Mouse (Mus musculus) stomach, embryonic 14.5 days (tissue): ENCODE measurements around the gene Aco1. TPM values are rescaled to one million over a fixed set of nuclear protein-coding genes. Genes with fewer than 3 reads are reported as not detected.

Experiments
- ATAC-seq: fragments of 200-750 bp; cut with Nextera tagmentation; 2 replicates; pipeline ENCODE4 v1.8.0; 2017; ENCODE audit warnings: low read depth, moderate TSS enrichment; ENCODE audit not compliant: insufficient number of reproducible peaks, insufficient read depth, low FRiP score
- H3K27ac ChIP-seq: fragments of 300-500 bp; sonication (generic); 2 replicates; pipeline ENCODE4 v1.5.1; 2014; ENCODE audit warnings: mild to moderate bottlenecking, low read length, moderate library complexity, mixed read lengths
- H3K27me3 ChIP-seq: fragments of 300-500 bp; sonication (generic); 2 replicates; pipeline ENCODE4 v1.6.1; 2014; ENCODE audit warnings: low read length, control low read depth, mixed read lengths; ENCODE audit not compliant: control insufficient read depth, insufficient read depth
- H3K36me3 ChIP-seq: fragments of 300-500 bp; sonication (generic); 2 replicates; pipeline ENCODE4 v1.6.1; 2014; ENCODE audit warnings: mild to moderate bottlenecking, control low read depth, low read length, moderate library complexity, mixed read lengths; ENCODE audit not compliant: control insufficient read depth, insufficient read depth
- H3K4me1 ChIP-seq: fragments of 300-500 bp; sonication (generic); 2 replicates; pipeline ENCODE4 v1.6.1; 2014; ENCODE audit warnings: low read length, control low read depth, mixed read lengths; ENCODE audit not compliant: control insufficient read depth, insufficient read depth
- H3K4me2 ChIP-seq: fragments of 300-500 bp; sonication (generic); replicated peaks from 2 replicates; pipeline ENCODE4 v1.6.1; 2014; ENCODE audit warnings: low read depth, low read length, control low read depth
- H3K4me3 ChIP-seq: fragments of 300-500 bp; sonication (generic); 2 replicates; pipeline ENCODE4 v1.5.1; 2014; ENCODE audit warnings: low read depth, low read length, control low read depth
- H3K9ac ChIP-seq: fragments of 300-500 bp; sonication (generic); replicated peaks from 2 replicates; pipeline ENCODE4 v1.6.1; 2014; ENCODE audit warnings: low read depth, mild to moderate bottlenecking, control low read depth, low read length, moderate library complexity, mixed read lengths
- H3K9me3 ChIP-seq: fragments of 300-500 bp; sonication (generic); 2 replicates; pipeline ENCODE4 v1.6.1; 2016; ENCODE audit warnings: low read depth, low read length, control low read depth; ENCODE audit not compliant: control insufficient read depth
- WGBS: fragments of 180-500 bp; shearing (Covaris S2); extraction: QIAGEN DNeasy Blood & Tissue Kit; methylation state at CpG from one replicate; pipeline ENCODE4 v1.1.7; 2014; 5-methylcytosine and 5-hydroxymethylcytosine counted together
- polyA plus RNA-seq: library from polyadenylated mRNA; unstranded; fragments of >200 nt; fragmentation: Nextera tagmentation; extraction: Ambion mirVana; gene quantifications from 2 replicates; pipeline ENCODE4 v1.2.1, GENCODE M21; 2014

Aco1 gene
- polyA plus RNA-seq, 1 experiment from 2014 or later: 59.3 TPM

DNA sequence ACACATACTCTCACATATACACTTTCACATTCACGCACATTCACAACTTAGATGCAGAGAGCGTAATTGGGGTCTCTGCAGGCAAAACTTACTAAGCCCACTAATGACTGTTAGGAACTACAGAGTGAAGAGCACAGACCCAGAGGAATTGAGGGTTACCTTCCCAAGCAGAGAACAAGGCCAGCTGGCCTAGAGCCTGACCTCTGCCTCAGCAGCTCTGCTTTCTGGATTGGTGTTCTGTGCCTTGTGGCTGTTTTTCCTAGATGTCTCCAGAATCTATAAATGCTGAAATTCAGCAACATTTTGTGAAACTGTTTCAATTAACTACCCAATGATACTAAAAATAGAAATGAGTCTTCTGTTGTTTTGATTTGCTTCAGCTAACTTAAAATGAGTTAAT is 9.9 kb downstream of the Aco1 start:
- H3K4me2 ChIP-seq: no peak overlapping the region
- no peak for ATAC-seq

DNA sequence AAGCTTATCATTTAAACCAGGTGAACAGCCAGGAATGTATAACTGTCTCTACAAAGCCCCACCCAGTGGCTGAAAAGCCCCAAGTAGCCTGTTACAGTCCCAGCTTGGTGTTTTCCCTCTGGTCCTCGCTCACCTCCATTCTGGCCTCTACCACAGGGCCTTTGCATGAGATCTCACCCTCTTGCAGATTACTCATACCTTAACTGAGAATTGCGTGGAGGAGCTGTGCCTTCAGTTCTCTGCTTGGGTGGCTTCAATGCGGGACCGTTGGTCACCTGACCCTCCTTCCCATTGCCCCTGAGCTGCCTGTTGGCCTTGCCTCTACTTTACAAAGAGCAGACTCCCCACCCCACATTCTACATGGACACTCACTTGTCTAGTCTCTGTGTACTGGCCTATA is 10.6 kb downstream of the Aco1 start:
- H3K4me2 ChIP-seq: no peak overlapping the region
- H3K9ac ChIP-seq: no peak overlapping the region
- H3K9me3 ChIP-seq: no peaks in the 10 kb centered on the region
- H3K27me3 ChIP-seq: no peaks in the 10 kb centered on the region
- ATAC-seq: no peak
- H3K36me3 ChIP-seq: no peaks in the 10 kb centered on the region
- H3K27ac ChIP-seq: no peak overlapping the region
- peaks cover 19% of the 10 kb centered on the region; the same call in 1 of the 2 replicates for H3K4me1 ChIP-seq
- 91% methylated on average over 4 of the region's 4 CpGs for WGBS
- H3K4me3 ChIP-seq: no peak overlapping the region

More for the DNA sequence above, 9.9 kb downstream of the Aco1 start:
- Histone ChIP-seq H3K9me3 (no peaks in the 10 kb centered on the region), H3K9ac (no peak overlapping the region), H3K4me3 (no peak overlapping the region), H3K27me3 (no peaks in the 10 kb centered on the region), H3K27ac (no peak overlapping the region), H3K36me3 (no peaks in the 10 kb centered on the region), H3K4me1 (peaks cover 19% of the 10 kb centered on the region; the same call in 1 of the 2 replicates)
- WGBS: 97% methylated on average over 2 of the region's 2 CpGs

DNA sequence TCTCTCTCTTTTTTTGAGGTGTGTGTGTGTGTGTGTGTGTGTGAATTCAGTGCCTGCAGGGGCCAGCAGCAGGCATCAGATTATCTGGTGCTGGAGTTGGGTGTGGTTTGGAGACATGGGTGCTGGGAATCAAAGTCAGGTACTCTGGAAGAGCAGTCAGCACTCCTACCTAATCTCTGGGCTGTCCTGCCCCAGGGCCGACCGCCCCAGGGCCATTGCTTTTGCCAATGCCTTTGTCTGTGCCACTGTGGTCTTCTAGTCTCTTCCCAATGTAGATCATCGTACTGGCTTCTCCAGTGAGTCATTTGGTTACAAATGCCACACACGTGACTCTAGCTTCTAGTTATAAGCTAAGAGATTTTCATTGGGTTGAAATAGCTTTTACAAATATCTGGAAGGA is 11.9 kb downstream of the Aco1 start:
- Histone ChIP-seq H3K36me3 (no peaks in the 10 kb centered on the region), H3K4me3 (no peak overlapping the region), H3K9me3 (no peaks in the 10 kb centered on the region), H3K9ac (no peak overlapping the region), H3K27me3 (no peaks in the 10 kb centered on the region), H3K27ac (no peak overlapping the region), H3K4me1 (peaks cover 19% of the 10 kb centered on the region; the same call in 1 of the 2 replicates), H3K4me2 (no peak overlapping the region)
- ATAC-seq: no peak
- 89% methylated on average over 4 of the region's 4 CpGs for WGBS

DNA sequence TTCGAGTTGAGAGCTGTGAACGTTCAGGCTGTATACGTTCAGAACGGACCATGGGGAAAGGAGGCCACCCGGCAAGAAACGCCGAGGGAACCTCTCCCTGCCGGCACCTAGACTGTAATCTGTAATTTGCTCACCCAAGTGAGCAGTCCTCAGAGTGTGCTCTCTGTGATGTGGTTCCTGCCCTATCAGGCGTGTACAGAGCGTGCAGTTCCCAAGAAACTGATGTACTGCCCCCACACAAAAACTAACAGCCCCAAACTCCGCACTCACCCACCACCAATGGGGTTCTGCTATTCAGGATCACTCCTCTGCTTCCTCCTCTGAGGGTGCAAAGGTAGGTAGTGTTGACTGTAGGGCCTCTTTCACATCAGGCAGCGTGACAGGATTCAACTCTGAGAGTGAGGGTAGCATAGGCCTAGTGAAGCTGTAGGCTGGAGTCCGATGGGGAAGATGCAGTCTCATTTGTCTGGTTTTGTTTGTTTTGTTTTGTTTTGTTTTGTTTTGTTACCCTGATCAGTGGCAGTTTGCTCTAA is 12.7 kb downstream of the Aco1 start:
- H3K9ac ChIP-seq: no peak overlapping the region
- ATAC-seq: no peak
- 84% methylated on average over 13 of the region's 13 CpGs for WGBS

DNA sequence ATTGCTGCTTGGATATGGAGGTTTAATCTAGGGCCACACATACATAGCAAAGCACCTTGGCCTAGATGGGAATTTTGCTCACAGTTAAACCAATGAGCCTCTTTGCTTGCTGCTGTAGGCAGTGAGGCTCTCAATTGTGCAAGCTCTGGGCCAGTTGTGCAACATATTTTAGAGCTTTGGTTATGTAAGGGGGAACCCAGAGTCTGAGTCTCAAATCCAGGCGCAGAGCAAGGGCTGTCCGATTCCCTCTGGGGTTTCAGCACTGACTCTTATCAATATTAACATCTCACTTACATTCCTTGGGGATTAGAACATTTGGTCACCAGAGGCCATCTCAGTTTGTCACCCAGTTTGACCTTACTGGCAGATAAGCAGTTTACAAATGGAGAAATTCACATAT is 13.3 kb downstream of the Aco1 start:
- no peak overlapping the region for H3K27ac ChIP-seq

More for the DNA sequence above, 12.7 kb downstream of the Aco1 start:
- Histone ChIP-seq H3K36me3 (no peaks in the 10 kb centered on the region), H3K27me3 (no peaks in the 10 kb centered on the region), H3K4me1 (peaks cover 19% of the 10 kb centered on the region; the same call in 1 of the 2 replicates), H3K27ac (no peak overlapping the region), H3K9me3 (no peaks in the 10 kb centered on the region), H3K4me3 (no peak overlapping the region), H3K4me2 (no peak overlapping the region)

DNA sequence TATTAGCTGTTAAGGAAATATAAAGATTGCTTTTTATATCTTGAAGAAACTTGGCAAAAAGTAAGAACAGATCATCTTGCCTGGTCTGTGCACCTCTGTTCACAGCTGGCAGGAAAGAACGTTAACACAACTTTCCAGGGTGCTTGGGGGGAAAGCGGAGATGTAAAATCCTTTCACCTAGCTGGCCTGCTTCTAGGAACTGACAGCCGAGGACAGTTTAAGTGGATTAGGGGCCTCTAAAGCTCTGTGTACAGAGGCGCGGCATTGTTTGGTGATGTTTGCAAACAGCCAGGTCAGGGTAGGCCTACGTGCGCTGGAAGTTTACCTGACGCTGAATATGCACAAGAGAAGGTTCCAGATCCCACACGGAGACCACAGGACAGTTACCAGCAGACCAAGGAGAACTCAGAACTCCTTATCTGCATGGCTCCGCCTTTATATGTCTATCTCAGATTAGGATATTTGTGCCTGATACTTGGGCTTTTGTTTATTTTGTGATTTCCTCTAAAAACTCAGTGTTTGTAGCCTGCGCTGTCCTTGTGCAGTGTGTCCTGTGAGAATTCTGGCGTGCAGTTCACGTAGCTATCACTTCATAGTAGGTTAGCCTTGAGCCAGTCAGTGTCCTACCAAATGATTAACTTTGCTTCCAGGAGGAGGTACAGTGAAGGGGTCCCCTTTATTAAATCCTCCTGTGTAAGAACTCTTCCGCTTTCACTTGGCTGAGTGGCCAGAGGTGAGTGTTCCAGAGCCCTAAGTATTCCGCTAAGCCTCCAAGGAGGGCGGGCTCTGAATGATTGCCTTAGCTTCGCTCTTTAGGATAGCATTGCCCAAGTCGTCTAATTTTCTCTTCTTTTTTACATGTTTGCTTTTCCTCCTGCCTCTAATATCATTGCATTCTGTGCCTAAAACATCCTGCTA is 14.0 kb downstream of the Aco1 start:
- no peak for ATAC-seq
- no peaks in the 10 kb centered on the region for H3K9me3 ChIP-seq
- no peak overlapping the region for H3K4me3 ChIP-seq
- peaks cover 19% of the 10 kb centered on the region; the same call in 1 of the 2 replicates for H3K4me1 ChIP-seq
- H3K9ac ChIP-seq: no peak overlapping the region
- no peak overlapping the region for H3K4me2 ChIP-seq
- H3K36me3 ChIP-seq: no peaks in the 10 kb centered on the region
- WGBS: 64% methylated on average over 18 of the region's 18 CpGs
- no peak overlapping the region for H3K27ac ChIP-seq
- H3K27me3 ChIP-seq: no peaks in the 10 kb centered on the region

More for the DNA sequence above, 13.3 kb downstream of the Aco1 start:
- no peak for ATAC-seq
- Histone ChIP-seq H3K27me3 (no peaks in the 10 kb centered on the region), H3K4me1 (peaks cover 19% of the 10 kb centered on the region; the same call in 1 of the 2 replicates), H3K9me3 (no peaks in the 10 kb centered on the region), H3K4me2 (no peak overlapping the region), H3K9ac (no peak overlapping the region), H3K36me3 (no peaks in the 10 kb centered on the region), H3K4me3 (no peak overlapping the region)
- WGBS: 48% methylated on average over 2 of the region's 2 CpGs

DNA sequence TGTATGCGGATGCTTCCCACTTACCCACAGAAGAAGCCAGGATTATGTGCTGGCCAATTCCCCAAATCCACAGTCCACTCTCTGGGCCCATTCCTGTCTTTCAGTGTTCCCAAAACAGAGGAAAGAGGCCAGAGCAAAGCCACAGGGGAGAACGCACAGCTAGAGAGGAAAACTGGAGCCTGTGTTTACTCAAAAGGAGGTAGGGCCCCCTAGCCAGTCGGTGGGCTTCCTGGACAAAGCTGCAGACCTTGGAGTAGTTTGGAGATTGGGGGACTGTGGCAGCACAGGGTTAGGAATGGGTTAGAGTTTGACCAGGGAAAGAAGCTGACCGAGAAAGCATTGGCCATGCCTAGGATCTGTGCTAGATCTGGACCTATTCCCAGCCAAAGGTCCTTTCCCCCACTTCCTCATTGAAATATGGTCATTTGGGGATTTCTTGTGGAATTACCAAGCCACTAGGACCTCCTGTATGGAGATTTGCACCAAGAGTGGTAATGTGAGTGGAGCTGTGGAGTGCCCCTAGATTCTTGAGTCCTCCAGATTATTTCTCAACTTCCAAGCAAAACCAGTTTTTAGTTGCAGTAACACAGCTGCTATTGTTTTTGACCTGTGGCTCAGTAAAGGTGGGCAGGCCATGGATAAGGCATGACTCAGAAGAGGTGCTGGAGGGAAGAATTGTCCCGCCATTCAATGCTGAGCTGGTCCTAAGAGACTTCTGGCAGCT is 14.8 kb downstream of the Aco1 start:
- H3K4me3 ChIP-seq: no peak overlapping the region
- peaks cover 19% of the 10 kb centered on the region; the same call in 1 of the 2 replicates for H3K4me1 ChIP-seq
- H3K9ac ChIP-seq: no peak overlapping the region
- no peaks in the 10 kb centered on the region for H3K36me3 ChIP-seq
- WGBS: 60% methylated on average over 5 of the region's 5 CpGs
- ATAC-seq: no peak
- H3K9me3 ChIP-seq: no peaks in the 10 kb centered on the region
- no peak overlapping the region for H3K27ac ChIP-seq
- H3K4me2 ChIP-seq: no peak overlapping the region
- H3K27me3 ChIP-seq: no peaks in the 10 kb centered on the region

DNA sequence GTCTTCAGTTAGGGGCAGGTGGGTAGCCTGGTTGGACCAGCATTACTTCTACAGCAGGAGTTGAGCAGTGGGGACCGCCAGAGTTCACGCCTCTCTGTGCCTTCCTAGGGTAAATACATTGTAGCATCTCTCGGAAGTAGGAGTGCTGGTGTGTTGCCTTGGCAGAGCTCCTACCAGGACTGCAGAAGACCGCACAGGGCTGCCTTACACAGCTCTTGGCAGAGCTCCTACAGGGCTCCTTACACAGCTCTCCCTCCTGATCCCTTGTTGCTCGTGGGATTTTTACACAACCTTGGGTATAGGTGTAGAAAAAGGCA is 15.3 kb downstream of the Aco1 start:
- Histone ChIP-seq H3K4me1 (peaks cover 19% of the 10 kb centered on the region; the same call in 1 of the 2 replicates), H3K27me3 (no peaks in the 10 kb centered on the region), H3K27ac (no peak overlapping the region), H3K4me2 (no peak overlapping the region), H3K36me3 (no peaks in the 10 kb centered on the region), H3K4me3 (no peak overlapping the region), H3K9me3 (no peaks in the 10 kb centered on the region), H3K9ac (no peak overlapping the region)
- ATAC-seq: no peak
- WGBS: 78% methylated on average over 5 of the region's 5 CpGs
